Mouse (Mus musculus): Measurements from ENCODE around the gene Sirt2.

DNA sequence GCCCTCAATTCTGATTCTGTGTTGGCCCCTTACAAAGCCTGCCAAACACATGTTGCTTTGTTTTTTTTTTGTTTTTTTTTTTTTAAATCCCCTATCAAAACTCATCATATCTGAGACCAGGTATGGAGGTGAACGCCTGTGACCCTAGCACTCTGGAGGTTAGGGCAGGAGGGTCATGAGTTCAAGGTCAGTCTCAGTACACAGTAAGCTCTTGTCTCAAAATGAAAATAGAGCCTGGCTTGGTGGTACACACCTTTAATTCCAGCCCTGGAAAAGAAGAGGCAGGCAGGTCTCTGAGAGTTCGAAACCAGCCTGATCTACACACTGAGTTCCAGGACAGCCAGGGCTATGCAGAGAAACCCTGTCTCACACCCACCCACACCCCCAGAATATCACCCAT lies 46.9 kb upstream of the Sirt2 start:
- TF ChIP-seq CTCF (IDR thresholded peaks at IDR 0.05; ENCODE audit: low read depth) (no peak), EP300 (IDR thresholded peaks at IDR 0.05; ENCODE audit: low read depth) (no peak)

Data from heart, postnatal 0 days (tissue).